Mouse (Mus musculus) spleen, adult 2 months (tissue): ENCODE results near the gene Rnaset2a.
"Not testable (repeated sequence)": the region's sequence is repeated elsewhere in the genome, so short reads cannot be mapped to it uniquely, and the experiment has no call there.

Experiments used
- CTCF ChIP-seq: fragments of 200-500 bp; IDR thresholded peaks from 2 replicates; pipeline ENCODE4 v1.5.1; 2011; ENCODE audit warnings: mild to moderate bottlenecking, inconsistent platforms; ENCODE audit not compliant: insufficient read depth, insufficient read length, insufficient replicate concordance; ENCODE audit errors: extremely low read depth
- POLR2A ChIP-seq: fragments of 200-500 bp; IDR thresholded peaks from 2 replicates; pipeline ENCODE4 v1.6.1; 2011; ENCODE audit warnings: low read depth, low read length, inconsistent platforms

GRCm38 (mm10) chr17:8160969-8161368 is 13.1 kb upstream of the Rnaset2a start:
- not testable (repeated sequence) for TF ChIP-seq CTCF, POLR2A
